Mouse (Mus musculus): ENCODE data around the gene Tbx19. TPM values are rescaled to one million over a fixed set of nuclear protein-coding genes. Genes with fewer than 3 reads are reported as not detected.
A peak's percentile ranks its signal among the peaks of the same experiment; 100 is the strongest.

Tbx19 gene
- total and polyA plus RNA-seq, 3 experiments = 0.04 to 0.66 (median 0.44) TPM

DNA sequence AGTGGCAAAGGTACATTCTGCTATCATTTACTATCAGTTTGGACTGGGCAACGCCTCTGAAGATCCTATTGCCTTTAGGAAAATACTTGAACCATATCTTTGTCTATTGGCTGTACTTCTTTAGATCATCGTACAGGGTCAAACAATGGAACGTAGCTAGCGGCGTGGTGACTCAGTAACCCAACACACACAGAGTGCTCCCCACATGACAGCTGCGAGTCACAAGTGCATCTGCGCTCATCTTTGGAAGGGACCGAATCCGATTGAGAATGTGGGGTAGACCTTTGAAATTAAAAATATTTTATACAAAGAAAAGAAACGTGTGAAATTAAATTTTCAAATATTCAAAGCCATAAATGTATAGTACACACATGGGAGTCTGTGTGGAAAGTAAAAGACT is 1.7 kb downstream of the Tbx19 start:
- DNase-seq (ENCODE audit: extremely low read depth) = no peak
- H3K36me3 ChIP-seq (replicated peaks in 1 of 2; ENCODE audit: control insufficient read depth in 1 of 2, insufficient read depth in 1 of 2, low read length in 1 of 2) = no peaks in the 10 kb centered on the region
- H3K4me3 ChIP-seq (replicated peaks in 1 of 3; ENCODE audit: low read depth in 2 of 3, low read length in 2 of 3, poor library complexity in 1 of 3) = no peak overlapping the region
- dilution Hi-C loops (cut with MboI; ENCODE audit: extremely low pct_ligation_motif_present, extremely low pct_unique_long_range_greater_than_20kb, low sequenced_read_pairs) = no loop called here
- H3K9me3 ChIP-seq (replicated peaks; ENCODE audit: low read length) = no peaks in the 10 kb centered on the region
- no peaks in the 10 kb centered on the region for H3K79me2 ChIP-seq (replicated peaks; ENCODE audit: control insufficient read depth, extremely low read depth, insufficient read depth, poor library complexity, severe bottlenecking)
- H3K9ac ChIP-seq (ENCODE audit: insufficient read depth, low read depth) = no peak overlapping the region
- H3K4me1 ChIP-seq (ENCODE audit: control insufficient read depth in 1 of 2, insufficient read depth in 2 of 2) = peaks cover 8 to 30% of the 10 kb centered on the region in 2 experiments; a peak in 3 of 4 replicates
- no peak overlapping the region for H3K4me2 ChIP-seq (ENCODE audit: insufficient read depth, low read depth, poor library complexity, severe bottlenecking)
- H3K27me3 ChIP-seq (replicated peaks) = no peaks in the 10 kb centered on the region
- H3K27ac ChIP-seq (ENCODE audit: insufficient read depth, low read depth) = no peak overlapping the region
- in situ Hi-C loops (cut with MboI; ENCODE audit: low pct_ligation_motif_present, low pct_unique_long_range_greater_than_20kb, low sequenced_read_pairs) = no loop called here
- no peak for TF ChIP-seq BHLHE40 (IDR thresholded peaks at IDR 0.05; ENCODE audit: low read depth, low read length)
- TF ChIP-seq MXI1 (IDR thresholded peaks at IDR 0.05; ENCODE audit: low read depth, low read length) = no peak
- no peak for TF ChIP-seq POLR2AphosphoS2 (IDR thresholded peaks at IDR 0.05; ENCODE audit: low read depth, low read length)
- no peak for TF ChIP-seq CHD2 (IDR thresholded peaks at IDR 0.05; ENCODE audit: low read length)
- TF ChIP-seq MYC (IDR thresholded peaks at IDR 0.05; ENCODE audit: low read depth, low read length) = no peak
- TF ChIP-seq CHD1 (IDR thresholded peaks at IDR 0.05; ENCODE audit: low read depth, low read length) = no peak
- TF ChIP-seq RCOR1 (conservative IDR thresholded peaks at IDR 0.05; ENCODE audit: low read depth, low read length) = no peak
- no peak for TF ChIP-seq SMC3 (IDR thresholded peaks at IDR 0.05; ENCODE audit: low read depth, low read length)
- no peak for TF ChIP-seq E2F4 (IDR thresholded peaks at IDR 0.05; ENCODE audit: insufficient replicate concordance, low read depth, low read length)
- no peak for TF ChIP-seq EP300 (IDR thresholded peaks at IDR 0.05; ENCODE audit: low read length)
- TF ChIP-seq POLR2A (IDR thresholded peaks at IDR 0.05; ENCODE audit: low read depth, low read length) = no peak
- no peak for TF ChIP-seq JUN (IDR thresholded peaks at IDR 0.05; ENCODE audit: insufficient read depth, low read depth, low read length)

- Histone ChIP-seq H3K27me3 (replicated peaks) (no peaks in the 10 kb centered on the region), H3K4me1 (ENCODE audit: control insufficient read depth in 1 of 2, insufficient read depth in 2 of 2) (peaks cover 5 to 20% of the 10 kb centered on the region in 2 experiments; a peak in 3 of 4 replicates), H3K4me3 (replicated peaks in 1 of 3; ENCODE audit: low read depth in 2 of 3, low read length in 2 of 3, poor library complexity in 1 of 3) (no peak overlapping the region), H3K4me2 (ENCODE audit: insufficient read depth, low read depth, poor library complexity, severe bottlenecking) (peak overlapping the region; percentile 40; the same call in 1 of the 2 replicates), H3K79me2 (replicated peaks; ENCODE audit: control insufficient read depth, extremely low read depth, insufficient read depth, poor library complexity, severe bottlenecking) (no peaks in the 10 kb centered on the region), H3K9me3 (replicated peaks; ENCODE audit: low read length) (no peaks in the 10 kb centered on the region), H3K27ac (ENCODE audit: insufficient read depth, low read depth) (no peak overlapping the region), H3K9ac (ENCODE audit: insufficient read depth, low read depth) (no peak overlapping the region), H3K36me3 (replicated peaks in 1 of 2; ENCODE audit: control insufficient read depth in 1 of 2, insufficient read depth in 1 of 2, low read length in 1 of 2) (no peaks in the 10 kb centered on the region)
- dilution Hi-C loops (cut with MboI; ENCODE audit: extremely low pct_ligation_motif_present, extremely low pct_unique_long_range_greater_than_20kb, low sequenced_read_pairs) (no loop called here), in situ Hi-C loops (cut with MboI; ENCODE audit: low pct_ligation_motif_present, low pct_unique_long_range_greater_than_20kb, low sequenced_read_pairs) (no loop called here)
- DNase-seq (ENCODE audit: extremely low read depth) = peak; percentile 37
- TF ChIP-seq CHD1 (IDR thresholded peaks at IDR 0.05; ENCODE audit: low read depth, low read length) (no peak), ZNF384 (IDR thresholded peaks at IDR 0.05; ENCODE audit: low read depth, low read length) (peak; percentile 54)
These were observed 6.4 kb downstream of the Tbx19 start for GRCm38 (mm10) chr1:165154162-165154561.

DNA sequence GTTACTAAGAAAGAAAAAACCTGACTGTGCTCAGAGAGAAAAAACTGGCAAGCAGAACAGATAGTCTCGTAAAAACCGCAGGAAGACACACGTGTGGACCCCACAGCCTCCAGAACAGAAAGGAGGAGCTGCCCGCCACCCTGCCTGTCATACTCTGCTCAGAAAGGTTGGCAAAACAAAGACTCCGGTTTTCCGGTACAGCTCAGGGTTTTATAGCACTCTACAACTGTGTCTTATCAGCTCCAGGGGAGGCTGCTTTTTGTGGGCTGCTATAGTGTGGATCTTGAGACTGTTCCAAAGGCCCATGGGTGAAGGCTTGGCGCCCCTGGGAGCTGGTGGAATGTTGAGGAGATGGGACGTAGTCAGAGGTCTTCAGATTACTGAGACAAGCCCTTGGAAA is 9.4 kb downstream of the Tbx19 start:
- TF ChIP-seq POLR2A (IDR thresholded peaks at IDR 0.05; ENCODE audit: low read depth, low read length) (no peak), CHD1 (IDR thresholded peaks at IDR 0.05; ENCODE audit: low read depth, low read length) (no peak), RAD21 (IDR thresholded peaks at IDR 0.05; ENCODE audit: low read depth, low read length) (no peak), HCFC1 (IDR thresholded peaks at IDR 0.05; ENCODE audit: low read depth, low read length) (no peak)
- no peak for DNase-seq (ENCODE audit: extremely low read depth)
- H3K4me2 ChIP-seq (ENCODE audit: insufficient read depth, low read depth, poor library complexity, severe bottlenecking) = no peak overlapping the region
- H3K9ac ChIP-seq (ENCODE audit: insufficient read depth, low read depth) = no peak overlapping the region
- H3K27me3 ChIP-seq (replicated peaks) = no peaks in the 10 kb centered on the region
- in situ Hi-C loops (cut with MboI; ENCODE audit: low pct_ligation_motif_present, low pct_unique_long_range_greater_than_20kb, low sequenced_read_pairs) = no loop called here
- no peak overlapping the region for H3K27ac ChIP-seq (ENCODE audit: insufficient read depth, low read depth)
- H3K79me2 ChIP-seq (replicated peaks; ENCODE audit: control insufficient read depth, extremely low read depth, insufficient read depth, poor library complexity, severe bottlenecking) = no peaks in the 10 kb centered on the region
- H3K4me3 ChIP-seq (replicated peaks in 1 of 3; ENCODE audit: low read depth in 2 of 3, low read length in 2 of 3, poor library complexity in 1 of 3) = no peak overlapping the region
- H3K4me1 ChIP-seq (ENCODE audit: control insufficient read depth in 1 of 2, insufficient read depth in 2 of 2) = peaks cover 2 to 16% of the 10 kb centered on the region in 2 experiments; a peak in 3 of 4 replicates
- H3K36me3 ChIP-seq (replicated peaks in 1 of 2; ENCODE audit: control insufficient read depth in 1 of 2, insufficient read depth in 1 of 2, low read length in 1 of 2) = no peaks in the 10 kb centered on the region
- dilution Hi-C loops (cut with MboI; ENCODE audit: extremely low pct_ligation_motif_present, extremely low pct_unique_long_range_greater_than_20kb, low sequenced_read_pairs) = no loop called here
- no peaks in the 10 kb centered on the region for H3K9me3 ChIP-seq (replicated peaks; ENCODE audit: low read length)
